Comparison of ENCODE assay signal across 8 mouse cellular contexts in the genomic region with DNA sequence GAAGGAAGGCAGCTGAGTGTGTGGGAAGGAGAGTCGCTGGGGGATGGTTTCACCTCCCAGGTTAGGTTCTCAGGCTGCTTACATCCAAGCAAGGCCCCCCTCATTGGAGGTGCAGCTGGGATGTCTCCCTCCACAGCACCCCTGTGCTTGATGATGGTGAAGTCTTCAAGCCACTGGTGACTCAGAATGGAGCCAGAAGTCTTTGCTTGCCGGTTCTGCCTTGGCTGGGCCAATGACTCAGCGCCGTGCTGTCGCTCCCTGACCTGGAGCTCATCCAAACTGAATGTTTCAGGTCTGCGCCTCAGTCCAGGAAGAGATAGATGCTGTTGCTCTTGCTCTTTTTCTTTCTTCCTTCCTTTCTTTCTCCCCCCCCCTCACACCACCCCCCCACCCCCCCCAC. TPM values are rescaled to one million over a fixed set of nuclear protein-coding genes. Genes with fewer than 3 reads are reported as not detected.
DNase-seq lines count a peak whose midpoint lies in the region; ATAC-seq and TF ChIP-seq lines count a peak whose summit lies in the region.

No protein-coding gene starts in this region.

- TF ChIP-seq EP300 in stomach, postnatal 0 days (optimal IDR thresholded peaks at IDR 0.05), result no peak

- ATAC-seq in kidney, embryonic 16.5 days (ENCODE audit: low FRiP score, low TSS enrichment), result no peak
- peak; percentile 52; the same call in 1 of the 2 replicates for ATAC-seq in heart, embryonic 12.5 days (ENCODE audit: insufficient number of reproducible peaks, low FRiP score)
- peak; percentile 68 for ATAC-seq in stomach, postnatal 0 days (ENCODE audit: low FRiP score, low TSS enrichment)

- H3K4me1 ChIP-seq in kidney, embryonic 16.5 days (ENCODE audit: insufficient read depth, low read length), result peaks cover 53% of the 10 kb centered on the region
- peaks cover 95% of the 10 kb centered on the region for H3K4me1 ChIP-seq in heart, embryonic 12.5 days (replicated peaks)
- peaks cover 32% of the 10 kb centered on the region for H3K4me1 ChIP-seq in stomach, postnatal 0 days (replicated peaks; ENCODE audit: control insufficient read depth, insufficient read depth)

- WGBS in kidney, embryonic 16.5 days, result 51% methylated on average over 6 of the region's 6 CpGs
- 14% methylated on average over 6 of the region's 6 CpGs for WGBS in heart, embryonic 12.5 days
- WGBS in stomach, postnatal 0 days, result 12% methylated on average over 6 of the region's 6 CpGs

- H3K9me3 ChIP-seq in kidney, embryonic 16.5 days (ENCODE audit: low read length), result no peaks in the 10 kb centered on the region
- H3K9me3 ChIP-seq in heart, embryonic 12.5 days (replicated peaks), result no peaks in the 10 kb centered on the region
- H3K9me3 ChIP-seq in stomach, postnatal 0 days (ENCODE audit: control insufficient read depth, low read length), result no peaks in the 10 kb centered on the region

- H3K27me3 ChIP-seq in kidney, embryonic 16.5 days (ENCODE audit: insufficient read depth, low read length), result no peaks in the 10 kb centered on the region
- no peaks in the 10 kb centered on the region for H3K27me3 ChIP-seq in heart, embryonic 12.5 days (replicated peaks)
- no peaks in the 10 kb centered on the region for H3K27me3 ChIP-seq in stomach, postnatal 0 days (ENCODE audit: control insufficient read depth, insufficient read depth, low read length)

- no peak overlapping the region for H3K4me2 ChIP-seq in kidney, embryonic 16.5 days (replicated peaks; ENCODE audit: low read depth, low read length)
- H3K4me2 ChIP-seq in heart, embryonic 12.5 days, result peak overlapping the region; percentile 57
- H3K4me2 ChIP-seq in stomach, postnatal 0 days (replicated peaks; ENCODE audit: low read depth), result peak overlapping the region; percentile 11; the same call in 1 of the 2 replicates

- no peak overlapping the region for H3K27ac ChIP-seq in kidney, embryonic 16.5 days (ENCODE audit: low read length)
- H3K27ac ChIP-seq in heart, embryonic 12.5 days (ENCODE audit: poor library complexity, severe bottlenecking), result peak overlapping the region; percentile 94
- peak overlapping the region; percentile 73 for H3K27ac ChIP-seq in stomach, postnatal 0 days (replicated peaks)

- no peaks in the 10 kb centered on the region for H3K36me3 ChIP-seq in kidney, embryonic 16.5 days (ENCODE audit: insufficient read depth, low read length)
- H3K36me3 ChIP-seq in heart, embryonic 12.5 days, result no peaks in the 10 kb centered on the region
- H3K36me3 ChIP-seq in stomach, postnatal 0 days (ENCODE audit: control insufficient read depth, insufficient read depth, low read length), result no peaks in the 10 kb centered on the region

- H3K9ac ChIP-seq in kidney, embryonic 16.5 days (replicated peaks; ENCODE audit: low read length), result no peak overlapping the region
- peak overlapping the region; percentile 47; the same call in 1 of the 2 replicates for H3K9ac ChIP-seq in heart, embryonic 12.5 days
- no peak overlapping the region for H3K9ac ChIP-seq in stomach, postnatal 0 days (ENCODE audit: low read length)

- TF ChIP-seq CTCF in stomach, postnatal 0 days (IDR thresholded peaks at IDR 0.05; ENCODE audit: low read depth), result no peak

- peak; percentile 58 to 59 for DNase-seq in kidney, adult 8-10 months
- DNase-seq in MN1 (ENCODE audit: low spot score), result peak; percentile 88
- peak; percentile 85 for DNase-seq in cerebellum, adult 9-10 months
- DNase-seq in lung, adult 18-20 months, result peak; percentile 64 to 83
- DNase-seq in stomach, postnatal 0 days (ENCODE audit: low spot score), result peak; percentile 67
- no peak for DNase-seq in embryo, embryonic 10 days (ENCODE audit: low spot score)

- H3K4me3 ChIP-seq in kidney, embryonic 16.5 days (ENCODE audit: low read length), result no peak overlapping the region
- H3K4me3 ChIP-seq in heart, embryonic 12.5 days, result peak overlapping the region; percentile 17
- H3K4me3 ChIP-seq in stomach, postnatal 0 days (ENCODE audit: low read depth, low read length), result no peak overlapping the region

RNA-seq across cellular contexts. Expression of gene Bag3, which starts 8.5 kb away (rescaled TPM):
- 11.7 and 15.8 TPM in 2 replicates for polyA plus RNA-seq in kidney, embryonic 16.5 days (2015; fragmentation: Nextera tagmentation; extraction: Ambion mirVana)
- polyA plus RNA-seq in heart, embryonic 12.5 days (2016; fragmentation: Nextera tagmentation; extraction: Ambion mirVana), result 21.3 and 22.0 TPM in 2 replicates
- 17.7 and 19.2 TPM in 2 replicates for polyA plus RNA-seq in stomach, postnatal 0 days (2015; fragmentation: Nextera tagmentation; extraction: Ambion mirVana)
